Mouse (Mus musculus): ENCODE results near the gene Eml6. TPM values are rescaled to one million over a fixed set of nuclear protein-coding genes. Genes with fewer than 3 reads are reported as not detected.
"Not testable (repeated sequence)": the region's sequence is repeated elsewhere in the genome, so short reads cannot be mapped to it uniquely, and the experiment has no call there.

The Eml6 gene
- polyA plus RNA-seq, 1 experiment, result 17.4 TPM

DNA sequence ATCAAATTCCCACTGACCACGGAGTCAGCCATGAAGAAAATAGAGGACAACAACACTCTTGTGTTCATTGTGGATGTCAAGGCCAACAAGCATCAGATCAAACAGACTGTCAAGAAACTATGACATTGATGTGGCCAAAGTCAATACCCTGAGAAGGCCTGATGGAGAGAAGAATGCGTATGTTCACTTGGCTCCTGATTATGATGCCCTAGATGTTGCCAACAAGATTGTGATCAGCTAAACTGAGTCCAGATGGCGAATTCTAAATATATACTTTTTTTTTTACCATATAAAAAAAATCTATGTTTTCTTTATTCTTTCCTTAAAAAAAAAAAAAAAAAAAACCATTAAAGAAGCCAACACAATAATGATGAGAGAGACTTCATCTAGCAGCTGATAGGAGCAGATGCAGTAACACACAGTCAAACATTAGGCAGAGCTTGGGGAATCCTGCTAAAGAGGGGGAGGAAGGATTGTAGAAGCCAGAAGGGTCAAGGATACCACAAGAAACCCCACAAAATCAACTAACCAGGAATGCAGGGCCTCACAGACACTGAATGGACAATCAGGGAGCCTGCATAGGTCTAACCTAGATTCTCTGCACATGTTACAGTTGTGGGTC lies 185.1 kb downstream of the Eml6 start:
- Histone ChIP-seq H3K36me3 (ENCODE audit: control insufficient read depth, insufficient read depth, low read length) (no peaks in the 10 kb centered on the region), H3K4me1 (ENCODE audit: control insufficient read depth, insufficient read depth, low read length) (no peaks in the 10 kb centered on the region), H3K27me3 (ENCODE audit: control insufficient read depth, insufficient read depth, low read length) (no peaks in the 10 kb centered on the region), H3K4me3 (ENCODE audit: control insufficient read depth, low read depth, low read length) (no peak overlapping the region), H3K27ac (ENCODE audit: control insufficient read depth, insufficient read depth, low read depth, low read length) (no peak overlapping the region)
- TF ChIP-seq POLR2A (IDR thresholded peaks at IDR 0.05; ENCODE audit: control insufficient read depth, low read depth, low read length), result no peak

DNA sequence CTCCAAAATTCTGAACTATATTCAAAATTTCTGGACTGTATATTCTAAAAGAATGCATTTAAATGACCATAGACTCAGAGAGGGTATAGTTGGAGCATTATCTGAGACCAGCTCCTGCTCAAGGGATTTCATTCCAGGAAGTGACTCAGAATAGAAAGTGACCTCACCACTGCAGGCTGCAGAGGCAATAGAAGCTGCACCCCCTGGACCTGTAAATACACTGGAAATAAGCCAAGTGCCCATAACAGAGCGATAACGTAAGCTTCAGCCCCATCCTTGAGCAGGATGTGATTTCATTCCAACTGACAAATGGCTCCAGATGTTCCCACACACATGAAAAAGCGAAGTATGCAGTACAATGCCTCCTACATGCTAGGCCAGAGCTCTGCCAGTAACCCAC lies 186.1 kb downstream of the Eml6 start:
- Histone ChIP-seq H3K4me1 (ENCODE audit: control insufficient read depth, insufficient read depth, low read length) (no peaks in the 10 kb centered on the region), H3K36me3 (ENCODE audit: control insufficient read depth, insufficient read depth, low read length) (no peaks in the 10 kb centered on the region), H3K27me3 (ENCODE audit: control insufficient read depth, insufficient read depth, low read length) (no peaks in the 10 kb centered on the region), H3K4me3 (ENCODE audit: control insufficient read depth, low read depth, low read length) (no peak overlapping the region), H3K27ac (ENCODE audit: control insufficient read depth, insufficient read depth, low read depth, low read length) (no peak overlapping the region)
- TF ChIP-seq CTCF (IDR thresholded peaks at IDR 0.05; ENCODE audit: control insufficient read depth, insufficient read depth, insufficient replicate concordance, low read depth, low read length), result no peak
- TF ChIP-seq POLR2A (IDR thresholded peaks at IDR 0.05; ENCODE audit: control insufficient read depth, low read depth, low read length), result no peak

DNA sequence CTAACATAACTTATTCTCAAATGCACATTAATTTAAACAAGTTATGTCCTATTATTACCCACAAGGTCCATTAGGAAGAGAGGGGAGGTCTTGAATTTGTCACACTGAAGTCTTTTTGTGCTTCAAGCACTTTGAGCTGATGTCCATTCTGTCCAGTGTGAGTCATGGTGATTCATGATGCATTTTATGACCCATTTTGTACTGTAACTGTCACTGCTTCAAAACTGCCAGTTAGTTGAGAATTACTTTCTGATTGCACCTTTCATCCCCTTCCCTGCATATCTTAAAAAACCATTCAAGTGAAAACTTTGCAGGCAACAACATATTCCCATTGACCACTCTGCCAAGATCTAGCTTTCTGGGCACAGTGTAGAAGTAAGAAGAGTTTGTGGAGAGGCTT lies 188.8 kb downstream of the Eml6 start:
- TF ChIP-seq CTCF (IDR thresholded peaks at IDR 0.05; ENCODE audit: control insufficient read depth, insufficient read depth, insufficient replicate concordance, low read depth, low read length), result no peak
- no peak for TF ChIP-seq POLR2A (IDR thresholded peaks at IDR 0.05; ENCODE audit: control insufficient read depth, low read depth, low read length)
- Histone ChIP-seq H3K27ac (ENCODE audit: control insufficient read depth, insufficient read depth, low read depth, low read length) (no peak overlapping the region), H3K4me3 (ENCODE audit: control insufficient read depth, low read depth, low read length) (no peak overlapping the region), H3K4me1 (ENCODE audit: control insufficient read depth, insufficient read depth, low read length) (no peaks in the 10 kb centered on the region), H3K27me3 (ENCODE audit: control insufficient read depth, insufficient read depth, low read length) (no peaks in the 10 kb centered on the region), H3K36me3 (ENCODE audit: control insufficient read depth, insufficient read depth, low read length) (no peaks in the 10 kb centered on the region)

DNA sequence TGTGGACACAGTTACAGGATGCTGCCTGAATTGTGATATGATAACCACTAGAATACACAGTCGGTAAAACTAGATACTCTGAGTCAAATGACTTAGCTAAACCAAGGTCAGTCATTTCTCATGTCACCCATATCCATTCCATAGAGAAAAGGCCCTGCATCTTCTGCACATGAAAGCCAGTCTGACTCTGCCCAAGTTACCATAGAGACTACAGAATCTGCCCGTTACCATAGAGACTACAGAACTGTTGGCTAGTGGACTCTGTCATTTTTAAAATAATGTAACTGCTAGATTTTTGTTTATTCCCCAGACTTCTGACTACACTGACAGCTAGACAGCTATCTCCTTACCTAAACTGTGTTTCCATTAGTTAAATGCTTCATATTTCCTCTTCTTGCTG lies 198.1 kb downstream of the Eml6 start:
- no peak overlapping the region; the same call in 1 of the 2 replicates for H3K4me3 ChIP-seq (ENCODE audit: control insufficient read depth, low read depth, low read length)
- no peak for TF ChIP-seq POLR2A (IDR thresholded peaks at IDR 0.05; ENCODE audit: control insufficient read depth, low read depth, low read length)
- no peak for TF ChIP-seq CTCF (IDR thresholded peaks at IDR 0.05; ENCODE audit: control insufficient read depth, insufficient read depth, insufficient replicate concordance, low read depth, low read length)
- no peak overlapping the region for H3K27ac ChIP-seq (ENCODE audit: control insufficient read depth, insufficient read depth, low read depth, low read length)
- no peaks in the 10 kb centered on the region for H3K27me3 ChIP-seq (ENCODE audit: control insufficient read depth, insufficient read depth, low read length)
- H3K36me3 ChIP-seq (ENCODE audit: control insufficient read depth, insufficient read depth, low read length), result no peaks in the 10 kb centered on the region
- peaks cover 15% of the 10 kb centered on the region for H3K4me1 ChIP-seq (ENCODE audit: control insufficient read depth, insufficient read depth, low read length)

DNA sequence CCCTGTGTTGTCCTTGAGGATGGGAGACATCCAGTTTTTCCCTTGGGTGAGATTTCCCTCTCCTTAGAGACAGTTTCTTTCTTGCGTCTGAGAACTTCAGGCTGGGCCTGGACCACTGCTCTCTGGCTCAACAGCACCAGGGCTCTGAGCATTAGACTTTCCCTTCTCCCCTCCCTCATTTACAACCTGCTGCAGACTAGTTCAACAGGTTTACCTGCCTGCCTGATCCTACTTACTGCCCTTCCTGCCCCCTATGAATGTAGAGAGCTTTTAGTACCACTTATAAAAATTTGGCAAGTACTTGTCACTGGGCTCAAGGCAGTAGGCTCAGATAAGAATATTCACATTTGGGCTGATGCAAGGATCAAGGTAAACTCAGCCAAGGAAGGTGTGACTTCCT lies 199.8 kb downstream of the Eml6 start:
- Histone ChIP-seq H3K4me3 (ENCODE audit: control insufficient read depth, low read depth, low read length) (peak overlapping the region; percentile 88), H3K4me1 (ENCODE audit: control insufficient read depth, insufficient read depth, low read length) (peaks cover 21% of the 10 kb centered on the region), H3K27me3 (ENCODE audit: control insufficient read depth, insufficient read depth, low read length) (no peaks in the 10 kb centered on the region), H3K27ac (ENCODE audit: control insufficient read depth, insufficient read depth, low read depth, low read length) (no peak overlapping the region), H3K36me3 (ENCODE audit: control insufficient read depth, insufficient read depth, low read length) (no peaks in the 10 kb centered on the region)
- TF ChIP-seq CTCF (IDR thresholded peaks at IDR 0.05; ENCODE audit: control insufficient read depth, insufficient read depth, insufficient replicate concordance, low read depth, low read length), result no peak
- no peak for TF ChIP-seq POLR2A (IDR thresholded peaks at IDR 0.05; ENCODE audit: control insufficient read depth, low read depth, low read length)

DNA sequence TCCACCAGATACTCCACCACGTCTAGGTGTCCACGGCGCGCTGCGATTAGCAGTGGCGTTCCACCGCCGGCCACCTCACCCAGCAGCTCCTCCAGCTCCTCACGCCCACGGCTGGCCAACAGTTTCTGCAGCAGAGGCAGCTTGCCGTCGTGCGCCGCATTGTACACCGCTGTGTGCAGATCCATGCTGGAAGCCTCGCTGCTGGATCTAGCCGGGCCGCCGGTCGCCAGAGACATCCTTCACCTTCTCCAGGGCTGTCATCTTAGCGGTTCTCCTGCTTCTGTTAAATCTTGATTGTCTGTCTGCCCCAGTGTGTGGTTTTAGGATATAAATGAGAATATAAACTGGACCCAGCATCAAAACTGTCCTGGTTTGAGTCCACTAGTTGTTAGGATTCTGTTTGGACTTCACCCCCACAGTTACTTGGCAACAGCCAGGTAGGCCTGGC lies 200.5 kb downstream of the Eml6 start, which contains the start of gene 4931440F15Rik:
Gene 4931440F15Rik (minus strand): TSS at position 398 of the 448 bp plus-strand sequence.
- Histone ChIP-seq H3K4me3 (ENCODE audit: control insufficient read depth, low read depth, low read length) (peak within 1 kb of the TSS; percentile 88), H3K4me1 (ENCODE audit: control insufficient read depth, insufficient read depth, low read length) (peaks cover 21% of the 10 kb centered on the region)
- H3K27me3 ChIP-seq (ENCODE audit: control insufficient read depth, insufficient read depth, low read length); H3K36me3 ChIP-seq (ENCODE audit: control insufficient read depth, insufficient read depth, low read length); H3K27ac ChIP-seq (ENCODE audit: control insufficient read depth, insufficient read depth, low read depth, low read length): not testable (repeated sequence)

DNA sequence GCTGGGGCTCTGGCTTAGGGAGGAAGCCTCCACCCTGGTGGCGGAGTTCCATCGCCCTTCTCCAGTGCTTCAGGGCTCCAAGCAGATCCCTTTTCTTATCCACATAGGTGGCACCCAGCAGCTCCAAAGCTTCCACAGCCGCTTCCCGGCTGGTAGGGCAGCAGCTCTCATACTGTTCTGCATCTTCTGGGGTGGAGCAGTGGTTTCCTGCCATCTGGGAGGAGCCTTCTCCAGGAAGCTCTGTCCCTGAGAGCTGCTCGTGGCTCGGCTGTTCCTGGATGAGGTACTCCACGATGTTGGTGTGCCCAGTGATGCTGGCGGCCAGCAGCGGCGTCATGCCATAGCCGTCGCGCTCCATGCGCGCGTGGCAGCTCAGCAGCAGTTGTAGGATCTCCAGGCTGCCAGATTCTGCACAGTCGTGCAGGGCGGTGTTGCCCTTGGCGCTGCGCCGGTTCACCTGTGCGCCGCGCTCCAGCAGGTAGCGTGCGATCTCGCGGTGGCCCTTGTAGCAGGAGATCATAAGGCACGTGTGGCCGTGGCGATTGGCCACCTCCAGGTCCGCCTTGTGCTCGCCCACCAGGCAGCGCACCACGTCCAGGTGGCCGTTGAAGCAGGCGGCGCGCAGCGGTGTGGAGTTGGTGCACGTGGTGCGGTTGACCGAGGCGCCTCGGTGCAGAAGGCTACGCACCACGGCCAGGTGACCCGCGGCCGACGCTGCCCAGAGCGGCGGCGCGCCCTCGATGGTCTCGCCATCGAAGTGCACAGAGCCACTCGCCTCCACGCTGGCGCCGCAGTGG lies 201.2 kb downstream of the Eml6 start:
- H3K36me3 ChIP-seq (ENCODE audit: control insufficient read depth, insufficient read depth, low read length); H3K27me3 ChIP-seq (ENCODE audit: control insufficient read depth, insufficient read depth, low read length); H3K27ac ChIP-seq (ENCODE audit: control insufficient read depth, insufficient read depth, low read depth, low read length): not testable (repeated sequence)
- peak overlapping the region; percentile 88 for H3K4me3 ChIP-seq (ENCODE audit: control insufficient read depth, low read depth, low read length)
- H3K4me1 ChIP-seq (ENCODE audit: control insufficient read depth, insufficient read depth, low read length), result peaks cover 21% of the 10 kb centered on the region
